Mouse (Mus musculus) adrenal gland, postnatal 25 days (tissue): ENCODE results near the gene Smim24. TPM values are rescaled to one million over a fixed set of nuclear protein-coding genes. Genes with fewer than 3 reads are reported as not detected.

Experiments used
- DNase-seq: peaks from one replicate; pipeline ENCODE4 v3.0.0; 2021; ENCODE audit warnings: mixed read lengths
- long read RNA-seq: library from polyadenylated mRNA; stranded (forward); transcript quantifications from one replicate; pipeline ENCODE4 v2.0.0, GENCODE M21; 2021
- total RNA-seq: library from RNA; stranded (reverse); gene quantifications from 2 replicates; pipeline ENCODE4 v1.2.3, GENCODE M21; 2021

The Smim24 gene
- total RNA-seq: 1.4 TPM in 1 of 2 replicates, not detected in the other
- long read RNA-seq: 0 reads

DNA sequence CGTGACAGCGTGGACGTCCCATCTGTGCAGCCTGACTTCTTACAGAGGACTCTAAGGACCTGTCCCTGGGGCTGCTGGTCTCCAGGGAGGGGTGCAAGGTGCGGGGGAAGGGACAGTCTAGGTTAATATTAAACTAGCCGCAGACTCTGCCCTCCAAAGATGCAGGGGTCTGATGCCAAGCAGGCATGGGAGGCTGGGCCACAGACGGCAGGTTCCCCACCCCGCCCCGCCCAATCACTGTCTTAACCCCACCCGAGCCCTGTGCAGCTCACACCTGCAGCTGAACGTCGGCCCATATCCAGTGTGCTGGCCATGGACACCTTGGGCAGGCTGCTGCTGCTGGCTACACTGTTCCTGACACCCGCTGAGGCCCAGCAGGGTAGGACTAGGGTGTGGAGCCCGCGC is at the start of gene Smim24:
TSS of gene Smim24 (plus strand) at position 271 of the 405 bp plus-strand sequence.
- DNase-seq: no peak

DNA sequence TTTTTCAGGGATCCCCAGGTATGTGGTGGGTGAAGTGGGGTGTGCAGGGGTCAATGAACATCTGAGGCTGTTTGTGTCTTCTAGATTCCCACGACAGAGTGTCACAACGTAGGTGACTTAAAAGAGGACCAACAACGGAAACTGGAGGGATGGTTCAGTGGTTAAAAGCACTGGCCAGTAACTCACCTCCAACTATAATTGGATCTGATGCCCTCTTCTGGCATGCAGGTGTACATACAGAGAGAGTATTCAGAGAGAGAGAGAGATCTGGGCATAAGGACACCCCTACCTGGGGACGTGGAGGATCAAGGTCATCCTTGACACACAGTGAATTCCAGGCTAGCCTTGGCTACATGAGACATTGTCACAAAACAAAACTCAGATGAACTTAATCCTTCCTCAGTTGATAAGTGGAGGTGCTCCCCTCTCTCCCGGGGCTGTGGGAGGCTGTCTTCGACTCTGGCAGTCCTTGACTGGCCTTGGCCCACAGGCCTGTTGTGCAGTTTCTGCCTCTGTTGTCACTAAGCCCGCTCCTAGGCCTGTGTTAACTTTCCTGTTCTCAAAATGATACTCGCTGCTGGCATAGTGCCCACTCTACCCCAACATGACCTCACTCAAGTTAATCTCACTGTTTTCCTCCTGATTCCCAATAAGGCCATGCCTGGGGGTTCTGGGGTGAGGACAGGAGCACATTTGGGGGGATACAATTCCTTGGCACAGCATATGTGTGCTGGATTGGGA is 48.3 kb upstream of the Smim24 start:
- peak; percentile 56 for DNase-seq

DNA sequence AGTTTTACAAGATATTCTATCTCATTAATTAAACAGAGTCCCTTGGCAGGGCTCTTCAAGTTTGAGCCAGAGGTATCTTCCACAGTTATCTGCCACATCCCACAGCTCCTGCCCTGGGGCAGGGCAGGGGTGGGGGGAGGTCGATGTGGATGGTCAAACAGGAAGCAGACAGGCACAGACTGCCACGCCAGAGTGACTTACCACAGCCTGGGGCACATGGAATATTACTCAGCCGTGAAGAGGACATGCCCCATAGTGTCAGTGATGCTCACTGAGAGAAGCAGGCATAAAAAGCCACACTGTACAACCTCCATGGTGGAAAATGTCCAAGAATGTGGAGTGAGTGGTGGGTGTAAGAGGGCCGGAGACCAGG is 47.7 kb upstream of the Smim24 start:
- no peak for DNase-seq

DNA sequence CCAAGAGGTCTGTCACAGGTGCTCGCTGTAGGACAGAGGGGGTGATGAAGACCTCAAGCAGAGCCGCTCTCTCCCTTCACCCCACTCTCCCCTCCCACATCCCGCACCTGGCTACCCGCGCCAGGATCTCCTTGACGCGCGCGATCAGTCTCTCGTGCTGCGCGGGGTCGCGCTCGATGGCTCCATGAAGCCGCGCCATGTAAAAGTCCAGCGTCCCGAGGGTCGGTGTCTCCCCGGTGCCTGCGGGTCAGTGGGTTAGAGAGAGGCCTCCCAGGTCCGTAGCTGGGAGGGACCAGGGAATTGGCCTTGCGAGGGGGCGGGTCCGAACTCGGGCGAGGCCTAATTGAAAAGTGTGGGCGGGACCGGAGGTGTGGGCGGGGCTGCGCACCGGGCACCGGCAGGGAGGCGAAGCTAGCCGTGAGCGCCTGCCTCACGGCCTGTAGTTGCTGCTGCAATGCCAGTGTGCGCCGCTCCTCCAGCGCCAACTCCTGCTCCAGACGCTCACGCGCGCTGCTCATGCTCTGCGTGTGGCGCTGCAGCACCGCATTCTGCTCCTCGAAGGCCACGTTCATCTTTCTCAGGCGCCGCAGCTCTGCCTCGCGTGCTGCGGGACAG is 46.3 kb upstream of the Smim24 start:
- peak; percentile 89 for DNase-seq

DNA sequence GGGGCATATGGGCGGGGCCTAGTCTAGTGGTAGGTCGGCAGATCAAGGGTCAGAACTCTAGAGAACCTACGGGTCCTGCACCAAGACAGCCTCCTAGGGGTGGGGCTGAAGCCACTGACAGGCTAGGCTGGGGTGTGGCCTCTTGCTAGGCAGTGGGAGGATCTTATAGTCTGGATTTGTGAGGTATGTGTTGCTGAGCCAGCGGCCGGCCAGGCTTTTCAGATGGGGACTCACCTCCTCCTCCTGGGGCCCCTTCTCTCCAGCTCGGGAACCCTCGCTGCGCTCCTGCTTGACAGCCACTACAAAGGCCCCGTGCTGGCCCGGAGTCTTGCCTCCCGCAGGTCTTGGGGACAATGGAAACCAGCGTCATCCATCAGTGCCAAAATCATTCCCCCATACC is 43.7 kb upstream of the Smim24 start:
- DNase-seq: peak; percentile 47

DNA sequence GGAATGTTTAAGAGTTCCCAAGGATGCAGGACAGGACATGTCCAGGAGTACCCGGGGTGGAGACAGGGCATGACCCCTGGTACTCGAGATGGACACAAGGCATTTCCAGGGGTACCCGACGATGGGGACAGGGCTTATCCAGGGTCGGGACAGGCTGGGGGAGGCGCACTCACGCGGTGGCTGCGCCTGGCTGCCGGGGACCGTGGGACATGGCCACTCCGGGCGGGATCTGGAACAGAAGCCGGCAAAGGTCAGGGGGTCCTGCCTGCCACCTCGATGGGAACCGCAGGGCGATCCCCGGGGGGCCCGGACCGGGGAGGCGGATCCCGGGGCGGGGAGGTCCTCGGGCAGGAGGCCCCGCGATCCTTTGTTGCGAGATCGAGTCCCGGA is 42.9 kb upstream of the Smim24 start:
- DNase-seq: no peak

DNA sequence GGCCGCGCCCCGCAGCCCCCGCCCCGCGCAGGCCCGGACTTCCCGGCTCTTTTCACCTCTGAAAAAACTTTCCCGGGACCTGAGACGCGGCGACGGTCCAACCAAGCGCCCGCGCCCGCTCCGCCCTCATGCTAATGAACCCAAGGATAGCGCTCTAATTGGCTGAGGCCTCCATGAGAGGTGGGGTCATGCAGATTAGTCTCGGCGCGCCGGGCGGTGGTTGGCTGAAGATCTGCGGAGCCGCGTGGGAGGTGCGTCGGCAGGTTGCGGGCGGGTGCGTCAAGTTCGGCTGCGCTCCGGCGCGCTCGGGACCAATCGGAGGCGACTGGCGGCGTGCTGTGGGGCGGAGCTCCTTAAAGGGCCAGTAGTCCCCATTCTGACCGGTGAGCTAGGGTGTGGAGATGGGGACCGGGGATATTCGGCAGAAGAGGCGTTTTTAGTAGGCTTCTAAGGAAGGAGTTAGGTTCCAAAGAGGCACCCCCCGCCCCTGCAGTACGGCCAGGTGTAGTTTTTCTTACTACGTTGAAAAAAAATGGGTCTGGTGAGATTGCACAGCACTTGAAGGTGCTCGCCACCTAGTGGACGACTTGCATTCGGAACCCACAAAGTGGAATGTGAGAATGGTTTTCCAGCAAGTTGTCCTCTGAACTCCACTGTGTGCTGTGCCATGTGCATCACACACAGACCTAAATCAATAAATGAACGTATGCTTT is 42.3 kb upstream of the Smim24 start, which contains the start of gene Hmg20b:
TSS of gene Hmg20b (minus strand) at position 130 of the 713 bp plus-strand sequence.
- DNase-seq: peak; percentile 99

DNA sequence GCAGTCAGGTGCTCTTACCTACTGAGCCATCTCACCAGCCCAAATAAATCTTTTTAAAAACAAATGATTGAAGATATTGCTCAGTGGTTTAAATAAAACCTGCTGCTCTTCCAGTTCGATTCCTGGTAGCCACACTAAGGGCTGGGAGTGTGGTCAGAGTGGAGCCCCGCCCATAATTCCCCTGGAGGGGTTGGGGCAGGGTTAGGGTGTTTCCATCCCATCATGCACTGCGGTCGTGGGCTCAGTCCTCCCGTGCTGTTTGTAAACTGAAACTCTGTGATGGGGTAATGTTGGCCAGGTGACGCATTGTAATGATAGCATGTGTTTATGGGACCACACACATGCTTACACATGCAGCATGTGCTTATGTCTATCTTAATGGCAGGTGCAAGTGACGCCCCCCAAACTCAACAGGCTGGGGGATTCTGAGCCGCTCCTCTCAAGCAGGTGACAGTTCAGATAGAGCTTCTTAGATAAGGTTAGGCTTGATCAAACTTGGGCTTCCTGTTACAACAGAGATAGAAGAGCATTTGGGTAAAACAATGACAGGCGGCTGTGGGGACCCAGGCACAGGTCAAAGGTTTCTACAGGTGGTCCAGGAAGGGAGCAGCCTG is 41.1 kb upstream of the Smim24 start:
- DNase-seq: no peak

DNA sequence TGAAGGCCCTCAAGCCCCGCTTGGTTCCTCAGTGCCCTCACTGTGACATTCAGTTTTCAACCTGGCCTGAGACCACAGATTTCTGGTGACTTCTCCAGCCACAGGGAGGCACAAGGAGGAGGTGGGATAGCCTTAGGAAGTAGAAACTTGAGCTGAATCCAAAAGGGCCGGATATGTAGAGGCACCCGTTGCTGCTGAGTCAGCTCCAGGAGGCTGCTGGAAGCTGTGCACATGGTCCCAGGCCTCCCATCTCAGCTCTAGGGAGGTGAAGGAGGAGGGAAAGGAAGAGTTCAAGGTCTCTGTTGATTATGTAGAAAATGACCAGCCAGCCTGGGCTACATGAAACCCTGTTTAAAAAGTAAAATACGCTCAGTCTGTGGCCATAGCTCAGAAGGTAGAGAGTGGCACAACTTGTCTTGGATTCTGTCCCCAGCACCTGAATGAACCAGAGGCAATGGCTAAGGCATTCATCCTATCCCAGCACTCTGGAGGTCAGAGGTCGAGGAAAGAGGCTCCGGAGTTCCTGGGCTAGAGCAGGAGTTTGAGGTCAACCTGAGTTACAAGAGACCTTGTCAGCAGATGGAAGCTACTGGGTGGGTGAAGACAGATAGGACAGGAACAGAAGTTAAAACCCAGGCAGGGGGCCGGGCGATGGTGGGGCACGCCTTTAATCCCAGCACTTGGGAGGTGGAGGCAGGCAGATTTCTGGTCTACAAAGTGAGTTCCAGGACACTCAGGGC is 37.9 kb upstream of the Smim24 start:
- no peak for DNase-seq

DNA sequence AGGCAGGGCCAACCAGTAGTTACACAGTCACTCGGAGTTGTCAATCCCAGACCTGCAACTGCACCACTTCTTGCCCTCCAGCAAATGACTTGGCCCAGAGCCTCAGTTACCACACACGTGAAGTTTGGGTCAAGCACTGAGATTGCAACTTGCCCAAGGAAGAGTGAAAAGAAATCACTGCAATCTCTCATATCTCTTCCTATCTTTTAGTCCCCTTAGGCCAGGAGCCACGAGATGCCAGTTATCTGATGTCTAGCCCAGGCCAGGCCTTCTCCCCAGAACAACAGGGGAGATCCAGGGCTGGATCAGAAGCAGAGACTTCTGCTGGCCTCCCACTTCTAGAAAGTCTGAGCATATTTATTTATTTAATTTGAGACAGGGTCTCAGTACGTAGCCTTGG is 37.3 kb upstream of the Smim24 start:
- no peak for DNase-seq

DNA sequence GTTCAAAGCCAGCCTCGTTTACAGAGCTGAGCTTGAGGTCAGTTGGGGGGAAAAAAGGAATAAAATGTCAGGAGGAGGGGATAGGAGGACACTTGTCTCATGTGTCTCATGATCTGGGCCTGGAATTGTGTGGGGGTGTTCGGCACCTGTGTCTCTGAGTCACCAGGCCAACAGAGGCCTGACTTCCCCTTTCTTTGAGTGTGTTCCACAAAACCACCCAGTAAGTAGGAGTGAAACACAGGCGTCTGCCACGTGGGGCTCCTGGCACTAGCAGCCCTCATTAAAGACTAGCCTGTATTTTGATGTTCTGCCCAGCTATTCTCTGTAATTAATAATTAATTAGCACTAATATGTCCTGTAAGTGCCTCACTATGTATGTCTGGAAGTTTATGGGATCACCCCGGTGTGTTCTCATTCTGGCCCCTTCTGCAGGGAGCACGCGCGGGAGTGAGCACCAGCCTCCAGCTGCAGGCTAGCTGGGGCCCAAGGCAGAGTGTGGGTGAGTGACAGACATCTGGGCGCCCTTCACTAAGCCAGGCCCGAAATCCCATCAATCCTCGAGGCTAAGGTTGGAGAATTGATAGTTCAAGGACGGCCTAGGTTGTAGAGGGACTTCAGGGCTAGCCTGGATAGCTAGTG is 36.4 kb upstream of the Smim24 start:
- DNase-seq: no peak

DNA sequence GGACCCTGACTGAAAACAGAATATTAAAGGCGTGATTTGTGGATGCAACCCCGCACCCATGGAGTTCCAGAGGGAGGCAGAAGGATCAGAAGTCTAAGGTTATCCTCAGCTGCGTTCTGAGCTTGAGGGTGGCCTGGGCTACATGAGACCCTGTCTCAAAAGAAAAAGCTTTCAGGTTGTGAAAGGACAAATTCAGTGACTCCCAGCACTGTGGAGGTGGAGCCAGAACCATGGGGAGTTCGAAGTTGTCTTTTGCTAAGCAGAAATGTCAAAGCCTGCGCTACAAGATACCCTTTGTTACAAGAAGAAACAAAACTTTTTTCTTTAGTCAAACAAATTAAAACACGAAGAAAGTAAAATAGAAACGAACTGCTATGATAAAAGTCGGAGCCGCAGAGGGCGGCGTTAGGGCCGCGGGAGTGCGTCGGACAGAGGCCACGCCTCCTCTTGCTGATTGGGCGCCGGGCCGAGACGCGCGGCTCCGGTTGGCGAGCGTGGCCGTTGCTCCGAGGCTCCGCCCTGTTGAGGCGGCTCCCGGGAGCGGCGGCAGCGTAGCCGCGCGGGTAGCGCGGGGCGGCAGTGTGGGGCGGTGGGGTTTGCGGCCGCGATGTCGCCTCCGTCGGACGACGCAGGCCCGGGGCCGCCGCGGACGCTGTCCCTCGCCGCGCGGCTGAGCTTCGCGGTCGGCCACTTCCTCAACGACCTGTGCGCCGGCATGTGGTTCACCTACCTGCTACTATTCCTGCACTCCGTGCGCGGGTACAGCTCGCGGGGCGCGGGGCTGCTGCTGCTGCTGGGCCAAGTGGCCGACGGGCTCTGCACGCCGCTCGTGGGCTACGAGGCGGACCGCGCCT is 35.6 kb upstream of the Smim24 start, which contains the start of gene Mfsd12:
TSS of gene Mfsd12 (plus strand) at position 501 of the 854 bp plus-strand sequence.
- peak; percentile 95 for DNase-seq

DNA sequence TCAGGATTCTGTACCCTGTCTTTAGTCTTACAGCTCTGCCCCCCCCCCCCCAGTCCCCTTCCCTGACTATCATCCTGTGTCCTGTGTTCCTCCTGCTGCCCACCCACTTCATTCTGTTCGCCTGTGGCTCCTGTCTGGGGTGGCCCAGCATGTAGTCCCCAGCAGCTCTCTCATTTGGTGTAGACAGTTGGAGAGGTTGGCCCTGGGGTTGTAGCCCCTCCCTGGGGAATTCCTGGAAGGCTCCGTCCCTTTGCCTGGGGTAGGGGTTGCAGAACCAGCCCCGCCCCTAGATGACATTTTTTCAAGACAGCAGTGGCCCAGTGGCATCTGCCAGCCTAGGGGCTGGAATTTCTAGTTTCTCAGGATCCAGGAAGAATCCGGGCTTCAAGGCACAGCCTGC is 34.6 kb upstream of the Smim24 start:
- DNase-seq: no peak

DNA sequence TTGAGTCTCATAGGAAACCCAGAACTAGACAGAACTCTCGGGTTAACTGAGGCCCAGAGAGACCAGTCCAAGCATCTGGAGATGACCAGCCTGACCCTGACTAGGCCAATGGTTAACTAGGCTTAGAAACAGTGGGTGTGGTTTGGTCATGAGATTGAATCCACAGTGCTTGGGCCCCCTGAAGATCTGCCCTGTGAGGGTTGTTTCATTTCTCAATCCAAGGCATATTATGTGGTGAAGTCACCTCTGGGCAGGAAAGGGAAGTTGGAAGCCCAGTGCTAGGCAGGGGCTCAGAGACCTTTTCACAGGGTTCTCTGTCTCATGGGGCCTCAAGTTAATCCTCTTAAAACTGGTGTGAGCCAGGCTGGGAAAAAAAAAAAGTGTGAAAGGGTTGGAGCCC is 34.0 kb upstream of the Smim24 start:
- DNase-seq: no peak

DNA sequence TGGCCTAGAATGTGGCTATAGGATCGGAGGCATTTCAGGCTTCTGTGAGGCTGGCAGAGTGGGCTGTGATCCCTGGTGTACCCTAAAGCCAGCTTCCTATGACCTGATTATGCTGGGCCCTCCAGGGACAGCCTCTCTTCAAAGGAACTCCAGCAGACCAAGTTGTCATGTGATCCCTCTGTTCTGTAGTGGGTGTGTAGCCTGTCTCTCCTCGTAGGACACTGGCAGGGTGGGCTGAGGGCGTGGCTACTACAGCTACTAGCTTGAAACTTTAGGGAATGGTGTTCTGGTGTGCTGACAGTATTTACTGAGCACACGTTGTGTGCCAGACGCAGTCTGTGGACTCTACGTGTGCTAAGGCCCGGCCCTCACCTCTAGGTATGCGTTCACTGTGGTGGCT is 32.1 kb upstream of the Smim24 start:
- no peak for DNase-seq

DNA sequence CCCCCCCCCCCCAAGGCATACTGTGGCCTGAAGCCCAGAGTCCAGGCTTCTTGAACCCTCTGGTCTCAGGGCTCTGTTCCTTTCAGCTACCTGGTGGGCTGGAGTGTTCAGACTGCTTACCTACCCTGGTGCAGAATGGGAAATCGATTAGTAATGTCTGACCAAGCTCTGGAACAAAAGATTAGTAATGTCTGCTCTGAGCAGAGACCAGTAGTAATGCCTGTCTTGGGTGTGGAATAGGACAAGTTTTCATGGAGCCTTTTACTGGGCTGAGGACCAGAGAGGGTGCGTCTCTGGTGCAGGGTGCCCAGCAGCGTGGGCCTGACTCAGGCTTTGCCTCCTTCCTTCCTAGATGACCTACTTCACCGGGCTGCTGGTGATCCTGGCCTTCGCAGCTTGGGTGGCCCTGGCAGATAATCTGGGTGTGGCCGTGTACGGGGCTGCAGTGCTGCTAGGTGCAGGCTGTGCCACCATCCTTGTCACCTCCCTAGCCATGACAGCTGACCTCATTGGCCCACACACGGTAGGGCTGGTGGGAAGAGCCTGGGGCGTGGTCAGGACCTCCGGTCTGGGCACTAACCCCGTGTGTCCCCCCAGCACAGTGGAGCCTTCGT is 30.4 kb upstream of the Smim24 start:
- DNase-seq: no peak

DNA sequence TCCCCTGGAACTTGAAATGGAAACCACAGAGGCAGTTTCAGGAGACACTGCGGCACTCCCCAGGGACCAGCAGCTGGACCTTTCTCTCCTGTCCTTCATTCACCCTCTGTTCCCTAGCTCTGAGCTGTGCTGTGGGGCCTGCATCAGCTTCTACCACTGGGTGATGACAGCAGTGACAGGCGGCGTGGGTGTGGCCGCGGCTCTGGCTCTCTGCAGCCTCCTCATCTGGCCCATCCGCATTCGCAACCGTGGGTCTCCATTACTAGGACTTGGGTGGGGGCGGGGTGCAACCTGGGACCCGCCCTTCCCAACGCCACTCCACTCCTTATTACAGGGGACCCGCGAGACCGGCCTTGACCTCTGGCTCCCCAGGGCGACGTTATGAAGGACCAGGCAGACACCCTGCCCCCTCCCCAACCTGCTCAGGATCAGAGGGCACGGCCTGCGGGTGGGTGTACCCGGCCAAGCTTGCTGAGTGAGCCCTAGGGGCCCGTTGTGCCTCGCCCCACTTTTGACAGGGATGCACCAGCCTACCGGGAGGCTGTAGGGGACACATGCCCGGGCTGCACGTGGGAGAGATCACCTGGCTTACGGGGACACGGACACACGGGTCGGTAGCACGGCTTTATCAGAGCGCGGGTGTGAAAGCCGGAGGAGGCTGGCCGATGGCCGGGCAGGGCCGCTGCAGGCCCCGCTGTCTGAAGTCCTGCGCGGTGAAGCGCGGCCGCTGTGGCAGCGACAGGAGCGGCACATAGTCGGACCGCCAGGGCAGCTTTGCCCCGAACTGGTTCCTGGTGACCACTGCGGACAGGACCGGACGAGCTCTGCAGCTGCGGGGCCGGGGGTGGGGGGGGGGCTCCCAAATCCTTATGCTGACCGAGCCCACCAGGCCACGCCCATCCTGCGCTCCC is 29.2 kb upstream of the Smim24 start:
- DNase-seq: no peak

DNA sequence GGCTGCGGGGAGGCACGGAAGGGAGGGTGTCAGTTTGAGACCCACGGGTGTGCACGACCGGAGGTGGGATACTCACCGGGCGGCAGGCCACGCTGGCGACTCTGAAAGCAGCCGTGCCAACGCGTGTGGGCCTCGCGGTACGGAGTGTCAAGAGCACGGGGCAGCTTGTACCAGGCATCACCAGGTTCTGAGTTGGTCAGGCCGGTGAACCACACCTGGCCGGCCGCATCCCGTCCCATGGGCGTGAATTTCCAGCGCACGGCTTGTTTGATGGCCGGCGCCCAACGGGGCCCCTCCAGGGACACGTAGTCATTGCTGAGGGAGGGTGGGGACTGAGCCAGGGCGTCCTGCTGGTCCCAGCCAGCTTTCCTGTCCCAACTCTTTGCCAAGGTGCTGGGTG is 28.2 kb upstream of the Smim24 start:
- DNase-seq: peak; percentile 53

DNA sequence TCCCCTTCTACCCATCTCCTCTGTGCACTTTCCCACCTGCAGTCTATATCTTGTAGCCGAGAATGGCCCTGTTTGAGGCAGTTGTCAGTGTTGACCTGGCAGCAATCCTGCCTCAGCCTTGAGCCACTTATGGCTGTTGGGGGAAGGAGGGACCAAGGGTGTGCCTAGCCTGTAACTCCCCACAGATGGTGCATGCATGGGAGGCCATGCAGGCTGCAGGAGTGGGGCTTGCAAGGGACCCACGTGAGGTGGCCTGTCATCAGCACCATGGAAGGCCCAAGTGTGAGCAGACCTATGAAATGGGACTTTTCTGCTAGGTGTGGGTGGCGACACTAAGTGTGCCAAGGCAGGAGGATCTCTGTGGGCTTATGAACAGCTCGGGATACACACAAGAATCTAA is 27.8 kb upstream of the Smim24 start:
- no peak for DNase-seq
